Mouse (Mus musculus) left cerebral cortex, adult 9 months (tissue): Measurements from ENCODE around the gene Map3k11.
A peak's percentile ranks its signal among the peaks of the same experiment; 100 is the strongest.

ENCODE experiments used
- DNase-seq, 2 experiments: peaks; one replicate each; pipeline ENCODE4 v3.0.0; 2022; ENCODE audit warnings: low spot score in 2 of 2

Gene Map3k11

GRCm38 (mm10) chr19:5688200-5689087 is at the start of gene Map3k11, which contains the start of gene Pcnx3:
Map3k11 (plus strand) TSS chr19:5688742.
Pcnx3 (minus strand) TSS chr19:5688908.
- DNase-seq = peak; percentile 97 to 98

- DNase-seq = no peak
These were observed 48.2 kb upstream of the Map3k11 start for GRCm38 (mm10) chr19:5640339-5640738.

- DNase-seq = no peak
These were observed 47.5 kb upstream of the Map3k11 start for GRCm38 (mm10) chr19:5641021-5641420.

GRCm38 (mm10) chr19:5641641-5642040 is 46.9 kb upstream of the Map3k11 start:
- DNase-seq = no peak

- no peak for DNase-seq
These were observed 43.3 kb upstream of the Map3k11 start for GRCm38 (mm10) chr19:5645280-5645679.

GRCm38 (mm10) chr19:5646731-5647330 is 41.7 kb upstream of the Map3k11 start:
- no peak for DNase-seq

GRCm38 (mm10) chr19:5647791-5648190 is 40.8 kb upstream of the Map3k11 start:
- no peak for DNase-seq

GRCm38 (mm10) chr19:5648401-5649297 is 39.9 kb upstream of the Map3k11 start:
- DNase-seq = peak in 1 of 2 experiments; percentile 88

GRCm38 (mm10) chr19:5649298-5649741 is 39.2 kb upstream of the Map3k11 start:
- DNase-seq = no peak

- no peak for DNase-seq
These were observed 36.9 kb upstream of the Map3k11 start for GRCm38 (mm10) chr19:5651502-5652274.

GRCm38 (mm10) chr19:5652570-5652969 is 36.0 kb upstream of the Map3k11 start:
- no peak for DNase-seq

- no peak for DNase-seq
These were observed 34.4 kb upstream of the Map3k11 start for GRCm38 (mm10) chr19:5653969-5654719.

GRCm38 (mm10) chr19:5654720-5655298 is 33.7 kb upstream of the Map3k11 start:
- no peak for DNase-seq

- peak in 1 of 2 experiments; percentile 33 for DNase-seq
These were observed 27.4 kb upstream of the Map3k11 start for GRCm38 (mm10) chr19:5660942-5661751.

GRCm38 (mm10) chr19:5662310-5662709 is 26.2 kb upstream of the Map3k11 start:
- no peak for DNase-seq

GRCm38 (mm10) chr19:5662981-5663913 is 25.3 kb upstream of the Map3k11 start, which contains the start of gene Sipa1:
Sipa1 (minus strand) TSS chr19:5663707.
- DNase-seq = peak; percentile 49 to 75

- DNase-seq = no peak
These were observed 23.8 kb upstream of the Map3k11 start for GRCm38 (mm10) chr19:5664669-5665257.
